Mouse (Mus musculus) cerebellum, postnatal 10 days (tissue): ENCODE measurements around the gene Unc45b.
"Not testable (repeated sequence)": the region's sequence is repeated elsewhere in the genome, so short reads cannot be mapped to it uniquely, and the experiment has no call there.

Experiments used
- DNase-seq, 2 experiments: peaks; one replicate each; pipeline ENCODE4 v3.0.0; 2021; ENCODE audit warnings: mixed read lengths in 2 of 2

Unc45b gene

DNA sequence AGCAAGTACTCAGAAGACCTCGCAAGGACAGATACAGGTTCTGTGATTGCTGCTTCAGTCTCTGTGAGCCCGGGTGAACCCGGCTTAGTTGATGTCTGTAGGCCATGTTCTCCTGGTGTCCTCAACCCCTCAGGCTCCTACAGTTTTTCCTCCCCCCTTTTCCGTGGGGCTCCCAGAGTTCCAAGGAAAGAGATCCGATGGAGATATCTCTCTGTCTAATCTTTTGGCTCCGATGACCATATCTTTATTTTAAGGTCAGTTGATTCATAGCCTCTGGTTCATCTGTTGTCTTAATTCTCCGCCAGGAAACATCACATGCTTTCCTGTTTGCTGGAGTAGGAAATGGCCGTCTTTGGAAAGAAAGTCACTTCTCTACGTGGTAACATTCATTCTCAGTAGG is 38.7 kb downstream of the Unc45b start:
- no peak for DNase-seq

DNA sequence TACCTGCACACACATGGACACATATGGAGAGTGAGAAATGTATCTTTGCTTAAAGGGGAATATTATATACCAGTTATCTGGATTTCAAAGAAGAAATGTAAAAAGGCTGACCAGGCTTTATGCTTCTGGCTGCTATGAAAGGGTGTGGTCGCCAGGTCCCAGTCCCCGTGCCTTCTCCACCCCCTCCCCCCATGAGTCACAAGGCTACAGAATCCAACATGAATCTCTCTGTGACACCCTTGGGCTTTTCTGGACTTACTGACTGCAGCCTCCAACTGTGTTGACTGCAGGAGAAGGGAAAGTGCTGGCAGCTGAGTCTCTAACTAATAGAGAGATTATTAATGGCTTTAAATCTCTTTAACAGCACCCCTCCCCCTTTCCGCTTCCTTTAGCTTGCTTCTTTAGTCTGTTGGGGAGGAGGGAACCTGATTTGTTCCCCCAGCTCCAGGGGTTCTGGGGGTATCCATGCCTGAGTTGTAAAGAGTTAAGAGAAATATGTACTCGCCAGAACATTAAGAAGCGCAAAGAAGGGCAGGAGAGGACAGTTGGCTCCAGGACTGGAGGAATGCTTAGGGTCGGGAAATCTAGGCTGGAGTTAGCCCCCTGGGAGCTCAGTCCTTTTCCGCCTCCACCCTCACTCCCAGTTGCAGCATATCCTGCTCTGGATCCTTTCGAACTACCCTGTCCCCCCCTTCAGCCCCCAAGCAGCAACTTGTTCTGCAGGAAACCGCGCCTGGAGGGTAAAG is 40.6 kb downstream of the Unc45b start, which contains the start of gene Slfn5:
Gene Slfn5 (plus strand): TSS at position 614 of the 746 bp plus-strand sequence.
- DNase-seq: no peak

DNA sequence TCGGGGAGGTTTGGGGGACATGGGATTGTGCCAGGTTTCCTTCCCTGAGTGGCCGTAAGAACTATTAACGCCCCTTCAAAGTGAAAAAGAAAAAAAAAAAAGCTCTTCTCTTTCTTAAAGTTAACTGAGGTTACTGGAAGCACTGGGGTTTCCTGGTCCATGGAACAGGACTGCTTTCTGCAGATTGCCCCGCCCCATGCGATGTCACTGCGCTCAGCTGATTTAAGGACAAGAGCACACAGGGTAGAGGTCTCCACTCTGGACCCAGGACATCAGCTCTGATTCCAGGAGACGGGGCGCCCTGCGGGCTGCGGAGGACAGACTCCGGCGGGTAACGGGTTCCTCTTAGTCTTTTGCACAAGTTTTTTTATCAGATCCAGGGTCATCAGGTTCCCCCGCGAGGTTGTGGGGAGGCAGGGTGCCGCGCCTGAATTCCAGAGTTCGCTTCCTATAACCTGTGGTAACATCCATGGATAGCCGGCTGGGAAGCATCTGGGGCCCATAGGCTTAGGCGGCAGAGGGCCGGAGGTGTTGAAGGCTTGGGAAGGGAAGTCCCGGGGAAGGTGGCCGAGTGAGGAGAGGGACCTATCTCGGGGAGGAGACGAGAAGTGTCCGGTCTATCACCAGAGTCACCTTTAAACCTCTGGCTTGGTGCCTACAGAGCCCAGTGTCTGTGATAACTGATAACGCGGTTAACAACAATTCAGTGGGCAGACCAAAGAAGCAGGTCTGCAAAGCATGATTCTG is 41.7 kb downstream of the Unc45b start:
- peak in 1 of 2 experiments; percentile 8 for DNase-seq

DNA sequence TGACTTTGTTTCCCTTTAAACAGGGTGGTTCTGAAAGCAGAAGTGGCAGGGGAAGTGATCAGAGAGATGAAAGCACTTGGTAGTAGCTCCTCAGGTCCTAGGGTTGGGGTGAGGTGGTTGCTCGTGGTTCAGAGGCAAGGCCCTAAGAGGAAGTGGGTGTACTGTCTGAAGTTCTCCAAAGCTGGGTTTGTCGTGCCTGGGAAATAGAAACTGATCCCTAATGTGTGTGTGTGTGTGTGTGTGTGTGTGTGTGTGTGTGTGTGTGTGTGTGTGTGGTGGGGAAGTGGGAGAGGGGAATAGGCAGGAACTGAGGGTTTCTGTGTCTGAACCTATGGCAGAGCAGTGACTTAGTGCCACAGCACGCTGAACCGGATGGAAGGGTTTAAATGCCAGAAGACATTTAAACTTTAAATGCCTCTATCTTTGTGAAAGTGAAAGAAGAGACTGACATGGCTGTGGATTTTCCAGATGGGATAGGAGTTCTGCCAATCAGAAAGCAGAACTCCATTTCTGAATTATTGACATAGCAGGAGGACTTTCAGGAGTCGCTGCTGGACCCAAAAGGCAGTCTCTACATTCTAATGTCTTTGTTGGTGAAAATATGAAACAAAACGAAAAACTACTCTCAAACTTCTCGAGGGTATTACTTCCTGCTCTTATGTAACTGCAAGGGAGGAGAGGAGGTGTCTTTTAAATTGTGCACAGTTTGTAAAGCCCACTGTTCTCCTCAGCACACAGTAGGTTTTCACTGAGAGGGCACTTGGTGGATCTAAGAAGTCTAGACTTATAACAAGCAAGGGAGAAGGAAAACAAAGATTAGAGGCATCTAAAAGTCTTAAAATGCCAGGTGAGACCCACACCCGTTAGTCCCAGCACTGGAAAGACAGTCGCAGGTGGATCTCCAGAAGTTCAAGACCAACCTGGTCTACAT is 42.5 kb downstream of the Unc45b start:
- no peak for DNase-seq

DNA sequence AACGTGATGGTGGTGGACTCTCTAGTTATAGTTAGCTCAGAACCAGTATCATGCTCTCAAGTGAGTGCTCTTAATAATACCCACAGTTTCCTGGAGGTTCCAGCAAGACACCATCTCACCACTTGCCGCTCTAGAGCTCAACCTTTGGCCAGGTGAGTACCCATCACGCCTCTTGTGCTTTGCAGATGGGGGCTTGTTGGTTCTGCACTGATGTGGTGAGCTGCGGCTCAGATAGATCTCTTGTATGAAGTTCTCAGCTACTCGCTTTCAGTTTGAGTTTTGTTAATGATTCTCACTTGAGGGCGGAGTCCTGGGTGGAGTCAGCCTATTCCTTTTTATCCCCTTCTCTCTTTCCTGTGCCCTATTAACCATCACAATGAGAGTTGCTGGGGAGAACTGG is 44.3 kb downstream of the Unc45b start:
- DNase-seq: no peak

DNA sequence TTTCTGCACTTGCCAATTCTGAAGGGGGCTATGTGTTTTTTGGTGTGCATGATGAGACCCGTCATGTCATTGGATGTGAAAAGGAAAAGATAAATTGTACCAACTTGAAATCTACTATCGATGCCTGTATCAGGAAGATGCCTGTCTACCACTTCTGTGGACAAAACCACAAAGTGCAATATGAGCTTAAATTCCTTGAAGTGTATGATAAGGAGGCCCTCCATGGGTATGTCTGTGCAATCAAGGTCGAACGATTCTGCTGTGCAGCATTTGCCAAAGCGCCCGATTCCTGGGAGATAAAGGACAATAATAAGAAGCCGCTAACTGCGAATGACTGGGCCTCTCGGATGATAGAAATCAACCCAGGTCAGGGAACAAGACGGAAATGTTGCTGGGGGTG is 46.6 kb downstream of the Unc45b start:
- no peak for DNase-seq

DNA sequence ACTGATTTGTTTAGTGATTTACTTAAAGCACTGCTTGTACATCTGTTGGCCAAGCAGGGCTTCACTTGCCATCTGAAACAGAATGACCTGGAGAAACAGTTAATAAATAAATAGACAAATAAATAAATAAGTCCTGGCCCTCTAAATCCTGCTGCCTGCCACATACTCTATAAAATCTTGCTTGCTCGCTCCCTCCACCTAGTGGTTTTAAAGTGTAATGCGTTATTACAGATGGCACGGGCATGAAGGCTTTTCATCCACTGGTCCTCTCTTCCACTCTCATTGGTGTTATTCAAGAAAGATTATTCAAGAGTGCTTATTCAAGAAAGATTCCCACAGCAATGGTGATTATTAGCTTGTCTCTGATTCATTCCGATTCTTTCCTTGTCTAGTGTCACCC is 49.3 kb downstream of the Unc45b start:
- DNase-seq: peak; percentile 58 to 70

DNA sequence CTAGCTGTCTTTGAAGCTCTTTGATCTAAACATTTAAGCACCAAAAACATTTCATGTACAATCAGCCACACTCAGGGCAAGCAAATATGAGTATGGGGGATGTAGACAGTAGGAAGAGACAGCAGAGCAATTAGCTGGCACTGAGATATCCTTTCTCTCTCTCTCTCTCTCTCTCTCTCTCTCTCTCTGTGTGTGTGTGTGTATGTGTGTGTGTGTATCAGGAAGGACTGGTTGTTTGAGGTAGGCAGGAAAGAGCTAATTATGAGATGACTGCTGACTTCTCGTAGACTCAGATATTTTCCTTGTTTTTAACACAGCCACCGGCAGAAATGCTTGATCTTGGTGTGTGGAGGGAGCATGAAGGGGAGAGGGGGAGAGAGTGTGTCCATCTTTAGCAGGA is 51.4 kb downstream of the Unc45b start:
- no peak for DNase-seq

DNA sequence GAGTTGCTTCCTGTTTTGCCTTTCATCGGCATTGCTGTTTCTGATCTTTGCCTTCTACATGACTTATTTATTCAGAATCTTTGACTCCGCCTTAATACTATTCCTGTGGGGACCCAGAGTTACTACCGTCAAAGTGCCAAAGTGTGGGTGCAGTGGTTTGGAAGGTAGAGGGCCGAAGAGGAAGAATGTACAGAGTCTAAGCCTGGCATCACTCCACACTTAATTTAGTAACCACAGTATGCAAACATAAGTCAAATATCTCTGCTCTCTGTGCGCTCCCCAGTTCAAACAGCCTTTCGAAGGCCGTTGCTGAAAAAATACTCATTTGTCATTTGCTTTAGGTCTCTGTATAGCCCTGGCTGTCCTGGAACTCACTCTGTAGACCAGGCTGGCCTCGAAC is 51.9 kb downstream of the Unc45b start:
- DNase-seq: no peak

DNA sequence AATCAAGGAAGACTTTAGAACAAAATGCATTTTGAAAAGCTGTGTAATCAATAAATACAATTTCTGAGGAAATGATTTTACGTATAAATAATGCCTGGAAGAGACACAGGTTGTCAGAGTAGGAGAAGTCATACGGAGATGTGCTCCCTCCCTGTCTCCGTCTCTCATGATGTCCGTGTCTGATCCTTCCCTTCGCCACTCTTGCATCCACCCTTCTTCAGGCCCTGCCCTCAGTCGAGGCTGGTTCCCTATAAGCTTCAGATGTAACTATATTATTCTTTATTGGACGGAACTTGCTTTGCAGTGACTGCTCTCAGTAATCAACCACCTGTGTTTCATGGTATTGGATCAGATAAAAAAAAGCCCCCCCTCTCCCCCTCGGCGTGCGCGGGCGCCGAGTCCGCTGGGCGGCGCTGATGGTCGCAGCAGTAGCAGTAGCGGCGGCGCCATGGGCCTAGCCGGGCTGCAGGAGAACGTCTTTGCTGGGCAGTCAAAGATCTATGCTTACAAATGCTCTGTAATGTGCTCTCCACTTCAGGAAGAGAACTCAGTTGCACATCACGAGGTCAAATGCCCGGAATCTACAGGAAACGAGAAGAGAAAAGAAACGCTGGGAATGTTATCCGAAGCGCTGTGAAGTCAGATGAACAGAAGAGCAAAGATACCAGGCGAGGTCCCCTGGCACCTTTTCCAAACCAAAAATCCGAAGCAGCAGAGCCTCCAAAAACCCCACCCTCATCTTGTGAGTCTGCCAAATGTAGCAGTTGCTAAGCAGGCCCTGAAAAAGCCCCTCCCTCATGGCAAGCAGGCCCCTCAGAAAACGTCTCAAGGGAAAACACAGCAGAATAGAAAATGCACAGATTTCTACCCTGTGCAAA is 60.6 kb downstream of the Unc45b start:
- peak; percentile 81 to 83 for DNase-seq

DNA sequence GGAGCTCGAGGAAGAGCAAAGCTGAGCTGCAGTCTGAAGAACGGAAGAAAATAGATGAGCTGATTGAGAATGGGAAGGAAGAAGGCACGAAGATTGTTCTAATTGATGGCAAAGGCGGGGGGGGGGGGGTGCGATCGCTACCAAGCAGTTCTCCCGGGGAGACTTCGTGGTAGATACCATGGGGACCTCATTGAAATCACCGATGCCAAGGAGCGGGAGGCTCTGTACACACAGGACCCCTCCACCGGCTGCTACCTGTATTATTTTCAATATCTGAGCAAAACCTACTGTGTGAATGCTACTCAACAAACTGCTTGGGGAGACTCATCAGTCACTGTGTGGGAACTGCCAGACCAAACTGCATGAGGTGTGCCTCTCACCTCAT is 61.2 kb downstream of the Unc45b start:
- no peak for DNase-seq

DNA sequence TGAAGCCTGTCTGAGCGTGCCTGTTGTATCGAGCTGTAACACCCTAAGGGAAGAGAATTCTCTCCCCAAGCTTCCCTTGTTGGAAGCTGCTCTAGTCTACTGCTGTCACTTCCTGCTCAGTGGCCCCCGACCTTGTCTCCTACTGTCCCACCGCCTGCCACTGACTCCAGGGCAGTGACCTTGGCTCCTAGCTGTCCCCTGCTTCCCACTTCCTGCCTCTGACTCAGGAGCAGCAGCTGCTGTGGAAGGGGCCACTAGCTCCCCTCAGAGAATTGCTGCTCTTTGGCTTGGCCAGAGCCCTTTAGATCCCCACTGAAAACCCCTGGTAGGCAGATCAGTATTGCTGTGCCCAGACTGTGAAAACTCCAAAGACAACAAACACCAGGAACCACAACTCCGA is 63.6 kb downstream of the Unc45b start:
- DNase-seq: no peak

DNA sequence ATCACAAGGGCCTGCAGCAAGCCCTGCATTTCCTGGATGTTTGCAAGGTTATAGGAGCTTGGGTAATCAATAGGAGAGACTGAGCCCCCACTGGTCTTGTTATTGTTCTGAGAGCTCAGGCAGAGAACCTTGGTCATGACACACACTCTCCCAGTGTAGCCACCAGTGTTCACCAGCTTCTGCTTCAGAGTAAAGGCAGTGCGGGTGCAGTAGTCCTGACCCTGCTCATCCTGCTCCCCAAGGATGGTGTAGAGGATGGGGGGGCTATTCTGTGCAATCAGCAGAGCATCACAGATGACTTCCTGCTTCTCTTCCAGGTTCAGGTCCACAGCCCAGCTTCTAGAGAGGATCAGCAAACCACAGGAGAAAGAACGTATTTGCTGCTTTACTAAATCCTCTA is 72.1 kb downstream of the Unc45b start:
- DNase-seq: not testable (repeated sequence)

DNA sequence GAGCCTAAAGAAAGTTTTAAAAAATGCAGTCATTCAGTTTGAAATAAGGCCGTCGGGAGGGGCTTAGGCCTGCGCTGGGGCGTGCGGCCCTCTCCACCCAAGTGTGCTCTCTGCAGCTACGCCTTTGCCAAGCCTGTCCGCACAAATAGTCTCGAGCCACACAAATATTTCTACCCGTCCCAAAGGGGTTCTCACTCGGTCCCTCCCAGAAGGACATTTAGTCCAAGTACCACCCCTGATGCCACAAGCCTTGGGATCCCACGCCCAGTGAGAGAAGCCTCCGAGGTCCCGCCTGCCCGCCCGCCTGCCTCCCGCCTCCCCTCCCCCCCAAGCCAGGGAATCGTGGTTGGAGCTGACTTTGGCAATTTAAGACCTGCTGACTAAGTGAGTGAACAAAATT is 72.8 kb downstream of the Unc45b start:
- no peak for DNase-seq

DNA sequence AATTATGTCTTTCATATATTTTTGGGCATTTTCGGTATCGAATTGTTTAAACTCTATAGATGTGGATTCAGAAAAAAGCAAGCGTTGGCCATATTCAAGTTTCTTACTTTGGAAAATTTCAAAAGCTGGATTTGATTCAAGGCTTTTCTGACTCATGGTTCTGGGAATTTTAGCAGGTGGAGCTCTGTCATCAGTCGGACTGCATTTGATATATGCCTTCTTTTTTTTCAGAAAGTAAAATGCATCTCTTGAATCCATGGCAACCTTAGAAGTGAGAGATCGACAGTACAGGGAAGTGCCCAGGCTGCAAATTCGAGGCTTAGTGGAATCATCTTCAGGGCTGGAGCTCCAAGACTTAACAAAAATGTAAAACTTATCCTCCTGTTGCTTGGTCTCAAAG is 77.3 kb downstream of the Unc45b start:
- no peak for DNase-seq

DNA sequence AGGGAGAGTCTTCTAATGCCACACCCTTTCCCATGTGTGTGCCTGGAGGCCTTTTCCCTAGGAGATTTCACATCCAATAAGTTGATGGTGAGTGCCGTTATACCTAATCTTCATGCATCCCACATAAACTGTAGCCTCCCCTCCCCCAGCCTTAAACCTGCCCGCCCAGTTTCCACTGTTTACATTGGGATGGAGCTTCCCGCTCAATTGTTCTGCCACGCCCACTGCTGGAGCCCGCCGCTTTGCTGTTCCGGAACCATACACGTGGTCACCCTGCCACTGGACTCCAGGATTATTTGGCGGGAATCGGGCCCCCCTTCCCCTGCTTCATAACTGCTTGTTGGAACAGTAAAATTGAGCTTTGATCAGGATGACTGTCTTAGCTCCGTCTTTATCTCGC is 79.0 kb downstream of the Unc45b start:
- DNase-seq: no peak

DNA sequence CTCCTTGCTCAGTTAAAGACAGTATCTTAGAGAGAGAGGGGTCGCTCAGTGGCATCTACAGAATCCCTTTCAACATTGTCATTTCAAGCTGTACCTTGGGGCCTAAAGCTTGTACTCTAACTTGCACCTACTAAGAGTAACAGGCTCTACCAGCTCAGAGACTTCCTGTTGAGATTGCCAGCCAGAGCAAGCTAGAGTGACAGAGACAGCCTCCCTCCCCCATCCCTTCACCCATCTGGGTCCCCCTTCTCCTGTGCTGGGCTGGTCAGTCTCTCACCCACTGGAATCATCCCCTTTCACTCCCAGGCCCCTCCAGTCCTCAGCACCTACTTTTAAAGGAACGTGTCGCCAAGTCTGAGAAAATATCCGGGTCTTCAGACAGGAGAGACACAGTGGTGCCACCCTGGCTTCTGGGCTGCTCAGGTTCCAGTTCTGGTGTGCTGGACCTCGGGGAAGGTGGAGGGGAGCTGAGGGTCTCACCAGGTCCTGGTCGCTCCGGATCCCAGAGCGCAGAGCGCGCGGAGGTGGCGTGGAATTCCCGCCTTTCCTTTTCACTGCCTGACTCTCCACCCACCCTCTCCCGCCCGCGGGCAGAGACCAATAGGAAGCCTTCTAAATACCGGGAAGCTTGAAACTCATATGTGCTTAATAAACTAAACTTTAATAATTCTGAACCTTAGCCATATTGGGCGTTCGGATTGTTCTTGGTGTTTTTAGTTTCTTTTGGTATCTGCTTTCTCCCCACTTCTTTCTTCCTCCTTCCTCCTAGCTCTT is 80.4 kb downstream of the Unc45b start:
- peak; percentile 30 to 45 for DNase-seq

DNA sequence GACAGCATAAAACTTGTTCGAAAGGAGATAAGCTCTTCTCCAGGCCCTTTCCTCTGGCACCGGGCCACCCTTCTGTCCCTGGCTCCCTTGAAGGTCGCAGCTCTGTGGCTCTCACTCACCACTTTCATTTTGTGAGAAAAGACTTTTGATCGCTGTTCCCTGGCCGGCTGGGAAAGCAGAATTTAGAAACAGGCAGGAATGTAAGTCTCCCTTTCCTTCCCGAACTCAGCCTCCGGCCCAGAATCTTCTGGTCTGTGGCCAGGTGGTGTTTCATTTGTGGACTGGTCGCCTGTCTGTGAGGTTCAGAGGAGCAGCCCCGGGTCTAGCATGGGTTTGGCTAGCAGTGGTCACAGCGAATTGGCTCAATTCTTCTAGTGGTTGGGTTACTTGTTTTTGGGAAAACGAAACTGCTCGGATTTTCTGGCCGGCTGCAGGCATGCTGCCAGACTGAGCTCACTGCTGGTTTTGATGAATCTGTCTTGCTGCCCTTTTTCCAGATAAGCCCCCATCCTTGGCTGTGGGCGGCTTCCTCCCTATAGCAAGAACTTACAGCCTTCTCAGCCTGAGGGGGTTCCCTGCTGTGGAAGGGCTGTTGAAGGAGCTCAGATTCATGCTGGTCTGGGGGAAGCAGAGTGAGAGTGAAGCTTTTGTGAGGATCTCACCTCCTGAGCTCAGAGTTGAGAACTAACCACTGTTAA is 81.3 kb downstream of the Unc45b start, which contains the start of gene Slfn9:
Gene Slfn9 (minus strand): TSS at position 362 of the 698 bp plus-strand sequence.
- peak; percentile 74 to 75 for DNase-seq
